Mouse (Mus musculus) layer of hippocampus, postnatal 14 days (tissue): ENCODE data around the gene Nde1. TPM values are rescaled to one million over a fixed set of nuclear protein-coding genes. Genes with fewer than 3 reads are reported as not detected.

Source experiments
- DNase-seq, 2 experiments: peaks; one replicate each; pipeline ENCODE4 v3.0.0; 2021 to 2022; ENCODE audit warnings: low spot score in 2 of 2, mixed read lengths in 1 of 2
- microRNA-seq, 2 experiments: library from miRNA; unstranded; fragments of <30 nt; microRNA quantifications; one replicate each; pipeline ENCODE4 v1.2.0; 2021
- total RNA-seq, 2 experiments: library from RNA; stranded (reverse); gene quantifications; 2 replicates each; pipeline ENCODE4 v1.2.3; 2021

Gene Nde1
- total RNA-seq, 2 experiments from 2014 or later = 30.8 to 40.1 TPM

DNA sequence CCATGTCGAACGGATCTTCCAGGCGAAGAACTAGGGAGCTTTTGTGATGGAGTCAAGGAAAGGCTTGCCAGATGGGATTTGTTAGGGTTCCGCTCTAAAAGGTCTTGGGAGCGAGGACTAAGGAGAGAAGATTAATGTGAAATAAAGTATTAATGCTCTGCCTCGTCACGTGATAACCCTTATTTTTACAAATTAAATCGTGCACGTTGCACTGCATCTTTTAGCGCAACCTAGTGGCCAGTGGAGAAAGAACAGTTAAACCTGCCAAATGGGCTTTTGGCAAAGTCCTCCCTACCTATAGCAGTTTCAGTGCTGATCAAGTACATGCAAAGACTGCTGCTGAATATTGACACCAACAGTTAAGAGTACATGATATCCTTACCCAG, 3.3 kb upstream of the Nde1 start:
- peak; percentile 72 to 86 for DNase-seq

DNA sequence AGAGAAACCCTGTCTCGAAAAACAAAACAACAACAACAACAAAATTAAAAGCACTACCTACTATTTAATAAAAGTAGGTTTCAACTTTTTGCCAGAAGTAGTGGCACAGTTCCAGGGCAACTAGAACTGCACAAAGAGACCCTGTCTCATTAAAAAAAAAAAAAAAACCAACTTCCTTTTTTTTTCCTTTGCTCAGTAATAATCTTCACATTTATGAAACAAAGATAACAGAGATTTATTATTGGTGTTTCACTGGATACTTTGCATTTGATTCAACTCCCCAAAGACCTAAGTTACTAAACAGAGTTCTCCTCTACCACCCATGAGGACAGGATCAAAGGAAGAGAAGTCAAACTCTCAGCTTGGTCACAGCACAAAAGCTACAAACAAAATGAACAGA, 2.1 kb upstream of the Nde1 start:
- no peak for DNase-seq

DNA sequence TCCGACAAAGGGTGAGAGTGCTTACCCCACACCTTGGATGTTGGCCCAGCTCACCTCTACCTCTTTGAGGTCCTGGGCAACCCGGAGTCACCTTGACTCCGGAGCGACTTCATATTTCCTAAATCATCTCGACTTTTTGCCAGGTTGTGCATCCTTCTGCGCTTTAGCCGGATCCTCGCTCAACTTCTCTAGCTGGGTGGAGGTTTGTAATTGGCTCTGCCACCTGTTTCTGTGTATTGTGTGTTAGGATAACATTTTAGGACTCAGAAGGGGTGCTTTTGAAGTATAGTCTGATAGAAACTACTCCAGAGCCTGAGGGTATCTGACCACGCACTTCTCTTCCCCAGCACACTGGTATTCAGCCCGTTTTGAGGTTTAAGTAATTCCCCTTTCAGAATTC, 656 bp downstream of the Nde1 start:
- DNase-seq = no peak

DNA sequence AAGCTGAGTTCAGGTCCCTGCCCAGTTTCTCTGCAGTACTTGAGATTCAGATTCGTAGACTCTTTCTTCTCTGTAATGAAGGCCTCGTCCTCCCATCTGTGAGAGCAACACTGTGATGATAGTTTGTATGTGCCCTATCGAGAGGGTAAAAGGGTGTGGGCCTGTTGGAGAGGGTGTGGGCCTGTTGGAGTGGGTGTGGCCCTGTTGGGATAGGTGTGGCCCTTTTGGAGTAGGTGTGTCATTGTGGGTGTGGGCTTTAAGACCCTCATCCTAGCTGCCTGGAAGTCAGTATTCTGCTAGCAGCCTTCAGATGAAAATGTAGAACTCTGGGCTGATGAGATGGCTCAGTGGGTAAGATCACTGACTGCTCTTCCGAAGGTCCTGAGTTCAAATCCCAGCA, 3.4 kb downstream of the Nde1 start:
- DNase-seq = no peak

DNA sequence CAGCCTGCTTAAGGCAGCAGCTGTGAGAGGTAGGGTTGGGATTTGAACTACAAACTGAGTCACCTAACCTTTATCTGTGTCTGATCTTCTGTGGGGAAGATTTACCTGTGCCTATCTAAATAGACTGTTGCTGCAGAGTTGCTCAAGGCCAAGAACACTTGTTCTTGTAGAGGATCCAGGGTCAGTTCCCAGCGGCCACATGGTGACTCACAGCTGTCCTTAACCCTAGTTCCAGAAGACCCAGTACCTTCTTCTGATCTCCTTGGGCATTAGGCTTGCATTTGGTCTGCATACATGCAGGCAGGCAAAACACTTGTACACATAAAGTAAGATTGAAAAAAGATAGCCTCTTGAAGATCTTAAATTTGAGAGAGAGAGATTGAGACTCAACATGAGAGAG, 6.6 kb downstream of the Nde1 start:
- DNase-seq = no peak

DNA sequence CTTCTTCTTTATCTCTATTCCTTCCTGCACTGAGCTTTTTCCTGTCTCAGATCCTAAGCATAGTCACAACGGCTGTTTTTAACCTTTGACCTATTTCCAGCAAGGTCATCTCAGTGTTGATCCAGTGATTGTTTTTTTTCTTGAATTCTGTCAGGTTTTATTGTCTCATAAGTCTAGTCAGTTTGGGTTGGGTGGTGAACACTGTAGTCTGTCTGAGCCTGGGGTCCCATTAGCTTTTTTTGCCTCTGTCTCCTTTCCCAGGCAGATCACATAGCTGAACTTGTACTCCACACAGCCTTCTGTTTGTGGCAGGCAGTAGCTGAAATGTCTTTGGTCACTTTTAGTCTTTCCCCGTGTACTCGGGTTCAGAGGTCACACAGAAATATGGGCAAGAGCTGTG, 15.0 kb downstream of the Nde1 start:
- DNase-seq = no peak

DNA sequence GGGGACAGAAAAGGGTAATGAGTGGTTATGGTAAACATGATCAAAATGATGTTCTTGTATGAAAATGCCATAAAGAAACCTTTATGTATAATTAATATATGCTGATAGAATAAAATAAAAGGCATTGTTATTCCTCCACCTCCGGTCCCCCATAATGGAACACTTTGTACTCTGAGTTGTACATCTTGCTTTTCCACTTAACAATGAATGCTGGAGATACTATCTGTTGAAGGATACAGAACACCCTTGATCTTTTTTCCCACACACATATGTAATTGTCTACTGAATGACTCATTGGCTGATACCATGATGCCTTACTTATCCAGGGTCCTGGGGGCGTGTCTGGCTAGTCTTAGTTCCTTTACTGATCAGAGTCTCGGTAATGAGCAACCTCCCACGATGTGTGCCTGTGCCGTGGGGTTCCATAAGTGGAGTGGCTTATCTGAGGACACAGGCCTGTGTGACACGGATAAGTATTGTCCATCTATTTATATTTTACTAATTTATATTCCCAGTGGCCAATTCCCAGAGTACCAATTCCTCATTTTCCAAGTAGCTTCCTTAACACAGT, 17.2 kb downstream of the Nde1 start:
- DNase-seq = no peak

DNA sequence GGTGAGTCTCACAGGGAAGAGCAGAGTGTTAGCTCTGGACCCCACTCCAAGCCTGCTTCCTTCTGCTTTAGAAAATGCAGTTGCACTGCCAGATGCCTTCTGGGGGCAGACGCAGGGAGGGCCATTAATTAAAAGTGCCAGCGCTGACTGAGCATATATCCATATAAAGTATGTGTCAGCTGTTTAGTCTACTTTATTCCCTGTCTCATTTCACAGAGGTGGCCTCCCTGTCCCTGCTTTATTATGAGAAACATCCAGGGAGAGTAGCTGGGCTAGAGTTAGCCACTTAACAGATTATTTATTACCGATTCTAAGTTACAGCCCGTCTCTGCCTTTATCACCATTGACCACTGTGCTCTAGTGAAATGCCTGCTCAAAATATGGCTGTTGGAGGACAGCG, 19.3 kb downstream of the Nde1 start:
- DNase-seq = no peak

DNA sequence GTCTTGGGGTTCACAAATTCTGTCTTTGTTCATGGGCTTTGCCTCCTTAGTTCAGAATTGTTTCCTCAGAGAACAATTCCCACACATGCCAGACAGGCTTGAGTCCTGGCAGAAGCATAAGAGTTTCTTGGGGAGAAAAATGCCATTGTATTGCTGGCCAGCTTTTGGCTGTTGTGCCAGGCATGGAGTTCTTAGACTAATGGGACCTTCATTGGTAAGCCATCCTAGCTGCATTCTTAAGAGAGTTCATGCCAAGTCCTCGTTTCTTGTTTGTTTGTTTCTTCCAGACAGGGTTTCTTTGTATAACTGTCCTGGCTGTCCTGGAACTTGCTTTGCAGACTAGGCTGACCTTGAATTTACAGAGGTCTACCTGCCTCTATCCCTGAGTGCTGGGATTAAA, 20.8 kb downstream of the Nde1 start:
- peak in 1 of 2 experiments; percentile 66 for DNase-seq

DNA sequence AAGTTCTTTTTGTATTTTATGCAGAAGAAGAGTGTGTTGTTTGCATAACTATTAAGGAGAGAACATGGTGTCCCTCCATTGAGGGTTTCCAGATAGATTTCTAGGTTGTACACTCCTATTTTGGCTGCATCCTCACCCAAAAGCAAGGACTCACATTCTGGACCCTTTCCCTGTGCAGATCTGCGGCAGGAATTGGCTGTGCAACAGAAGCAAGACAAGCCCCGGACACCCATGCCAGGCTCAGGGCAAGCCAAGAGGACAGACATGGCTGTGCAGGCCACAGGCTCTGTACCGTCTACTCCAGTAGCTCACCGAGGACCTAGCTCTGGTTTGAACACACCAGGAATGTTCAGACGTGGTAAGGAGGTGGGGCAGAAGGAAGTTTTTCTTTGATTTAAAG, 22.4 kb downstream of the Nde1 start:
- peak in 1 of 2 experiments; percentile 71 for DNase-seq

DNA sequence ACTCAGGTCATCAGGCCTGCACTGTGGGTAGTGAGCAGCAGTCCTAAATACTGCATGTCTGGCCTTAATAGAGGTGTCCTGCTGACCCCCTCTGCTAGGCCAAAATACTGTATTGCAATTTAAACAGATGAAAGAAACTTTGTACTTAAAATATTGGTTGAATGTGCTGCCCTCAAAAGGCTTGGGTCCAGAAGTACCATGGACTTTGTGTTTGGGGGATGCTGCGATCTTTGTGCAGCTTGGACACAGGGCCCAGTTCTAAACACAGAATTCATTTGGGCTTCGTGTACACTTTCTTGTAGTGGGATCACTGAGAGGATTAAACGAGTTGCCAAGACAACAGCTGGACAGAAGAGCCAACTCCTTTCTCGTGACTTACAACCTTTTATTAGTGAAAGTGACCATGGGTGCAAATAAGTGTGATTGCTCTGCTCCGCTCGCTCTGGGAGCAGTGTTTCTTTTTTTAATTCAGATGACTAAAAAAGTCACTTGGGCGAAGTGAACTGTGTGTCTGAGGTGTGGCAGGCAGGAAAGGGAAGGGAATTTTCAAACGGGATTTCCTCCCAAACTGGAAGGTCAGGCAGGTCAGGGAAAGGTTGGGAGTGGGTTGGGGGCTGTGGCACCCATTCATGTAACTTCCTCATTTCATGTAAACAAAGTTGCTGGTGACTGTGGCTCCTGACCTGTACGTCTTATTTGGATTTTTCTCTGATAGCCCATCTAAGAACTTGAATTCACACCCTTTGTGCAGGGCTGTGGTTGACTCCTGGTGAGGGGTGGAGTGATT, 31.3 kb downstream of the Nde1 start:
- no peak for DNase-seq

DNA sequence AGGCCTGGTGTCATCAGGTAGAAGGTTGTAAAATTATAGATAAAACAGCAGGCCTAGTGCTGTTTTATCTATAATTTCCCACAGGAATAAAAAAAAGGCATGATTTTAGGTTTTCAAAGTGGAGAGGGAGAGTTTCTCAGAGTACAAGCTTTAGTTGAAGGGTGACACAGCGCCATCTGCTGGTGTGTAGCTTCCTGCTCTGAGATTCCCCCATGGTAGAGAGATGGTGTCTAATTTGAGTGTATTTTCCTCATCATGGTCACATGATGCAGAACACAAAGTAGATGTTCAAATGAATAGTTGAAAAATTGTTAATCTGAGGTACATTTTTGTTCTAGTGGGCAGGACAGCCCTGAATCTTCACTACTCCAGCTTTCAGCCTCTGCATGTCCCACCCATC, 32.4 kb downstream of the Nde1 start:
- DNase-seq = peak; percentile 48 to 68

DNA sequence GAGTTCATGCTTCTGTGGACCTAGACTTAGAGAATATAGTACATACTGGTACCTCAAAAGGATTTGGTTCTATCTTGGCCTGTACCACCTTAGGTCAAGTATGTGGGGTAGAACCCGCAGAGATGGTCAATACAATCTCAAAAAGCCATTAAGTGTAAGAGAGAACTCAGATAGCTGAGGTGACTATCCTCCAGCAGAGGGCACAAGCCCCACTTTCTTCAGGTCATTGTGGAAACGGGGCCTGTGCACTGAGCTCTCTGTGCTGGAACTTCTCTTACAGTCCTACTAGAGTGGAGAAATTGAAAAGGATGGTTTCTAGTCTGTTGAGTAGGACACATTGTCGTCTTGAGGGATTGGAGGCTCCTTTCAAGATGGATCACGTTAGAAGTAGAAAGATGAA, 35.7 kb downstream of the Nde1 start:
- no peak for DNase-seq

DNA sequence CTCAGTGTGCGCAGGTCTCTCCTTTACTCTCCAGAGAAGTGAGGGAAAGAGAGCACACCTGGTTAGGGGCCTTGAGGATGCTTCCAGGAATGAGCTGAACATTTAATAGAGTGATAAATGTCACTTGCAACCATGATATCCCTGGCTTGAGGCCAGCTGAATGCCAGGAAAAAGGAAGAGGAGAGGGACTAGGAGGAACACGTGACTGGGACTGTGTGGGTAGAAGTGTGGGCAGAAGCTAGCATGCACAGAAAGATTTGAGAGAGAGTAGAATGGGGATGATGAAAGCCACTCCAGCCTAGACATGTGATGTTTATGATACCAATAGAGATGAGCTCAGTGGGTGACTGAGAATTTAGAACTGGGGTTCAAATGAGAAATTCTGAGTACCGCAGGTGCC, 52.1 kb downstream of the Nde1 start:
- DNase-seq = no peak

DNA sequence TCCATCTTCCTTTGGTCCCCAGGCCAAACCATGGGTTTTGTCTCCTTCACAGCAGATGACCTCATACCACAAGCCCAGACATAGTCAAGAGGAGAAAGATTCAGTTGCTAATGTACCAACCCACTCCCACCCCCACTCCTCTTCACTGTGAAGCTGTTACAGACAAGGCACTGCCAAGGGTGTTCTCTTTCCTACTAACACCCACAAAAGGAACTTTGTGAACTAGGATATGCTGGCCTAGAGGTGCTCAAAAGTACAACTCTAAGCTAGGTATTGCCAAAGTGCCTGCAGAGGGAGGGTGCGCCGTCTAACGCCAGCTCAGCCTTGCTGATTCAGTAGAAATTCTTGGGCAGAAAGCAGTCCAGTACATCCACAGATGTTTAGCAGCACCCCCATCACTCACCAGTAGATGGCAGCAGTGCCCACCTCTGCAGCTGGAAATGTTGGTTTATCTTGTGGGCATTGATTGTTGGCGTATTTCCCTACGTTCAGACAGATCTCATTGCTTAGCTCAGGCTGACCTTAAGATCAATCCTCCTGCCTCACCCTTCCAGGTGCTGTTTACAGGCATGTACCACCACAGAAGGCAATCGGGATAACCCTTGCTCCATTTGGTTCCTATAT, 74.1 kb downstream of the Nde1 start:
- peak; percentile 74 to 77 for DNase-seq

DNA sequence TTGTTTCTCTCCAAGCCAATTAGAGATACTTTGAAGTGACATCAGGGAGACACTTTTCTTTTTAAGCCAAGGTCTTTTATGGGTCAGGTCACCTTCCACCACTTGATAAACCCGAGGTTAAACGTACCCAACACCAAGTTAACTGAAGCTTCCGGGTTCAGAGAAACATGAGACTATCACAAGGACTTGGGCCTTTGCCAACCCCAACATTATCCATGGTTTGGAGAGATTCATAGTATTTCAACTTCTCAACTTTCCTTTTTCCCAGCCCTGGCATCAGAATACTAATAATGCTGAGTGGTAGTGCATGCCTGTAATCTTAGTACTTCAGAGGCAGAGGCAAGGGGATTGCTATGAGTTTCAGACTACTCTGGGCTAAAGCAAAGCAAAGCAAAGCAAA, 79.0 kb downstream of the Nde1 start:
- DNase-seq = no peak

Small RNA genes within 50 kb of the gene (microRNA-seq; reads per million reads assigned to microRNA genes)
- 0 to 0.45 reads per million in 2 experiments for gene Gm27671
- gene Mir484 = 2,010 to 2,769 reads per million in 2 experiments

Other genes starting within 250 kb of the Nde1 start
- 100 to 1,000 TPM; 252 to 262 TPM for gene 2900011O08Rik, start 176.7 kb upstream of the Nde1 start, total RNA-seq
- gene Ifitm7, start 176.4 kb upstream of the Nde1 start, total RNA-seq = 1 to 10 TPM; 2.2 to 2.5 TPM
- 10 to 100 TPM; 58.0 to 62.1 TPM for gene Marf1, start 76 bp downstream of the Nde1 start, total RNA-seq
- 1 to 10 TPM; 4.5 to 5.4 TPM for gene Myh11, start 128.1 kb downstream of the Nde1 start, total RNA-seq
- gene Fopnl, start 154.1 kb downstream of the Nde1 start, total RNA-seq = 10 to 100 TPM; 48.3 to 54.1 TPM
- gene Abcc1, start 198.3 kb downstream of the Nde1 start, total RNA-seq = 10 to 100 TPM; 19.0 to 19.3 TPM